Comparison of ENCODE assay signal across 23 mouse cellular contexts in the genomic region with DNA sequence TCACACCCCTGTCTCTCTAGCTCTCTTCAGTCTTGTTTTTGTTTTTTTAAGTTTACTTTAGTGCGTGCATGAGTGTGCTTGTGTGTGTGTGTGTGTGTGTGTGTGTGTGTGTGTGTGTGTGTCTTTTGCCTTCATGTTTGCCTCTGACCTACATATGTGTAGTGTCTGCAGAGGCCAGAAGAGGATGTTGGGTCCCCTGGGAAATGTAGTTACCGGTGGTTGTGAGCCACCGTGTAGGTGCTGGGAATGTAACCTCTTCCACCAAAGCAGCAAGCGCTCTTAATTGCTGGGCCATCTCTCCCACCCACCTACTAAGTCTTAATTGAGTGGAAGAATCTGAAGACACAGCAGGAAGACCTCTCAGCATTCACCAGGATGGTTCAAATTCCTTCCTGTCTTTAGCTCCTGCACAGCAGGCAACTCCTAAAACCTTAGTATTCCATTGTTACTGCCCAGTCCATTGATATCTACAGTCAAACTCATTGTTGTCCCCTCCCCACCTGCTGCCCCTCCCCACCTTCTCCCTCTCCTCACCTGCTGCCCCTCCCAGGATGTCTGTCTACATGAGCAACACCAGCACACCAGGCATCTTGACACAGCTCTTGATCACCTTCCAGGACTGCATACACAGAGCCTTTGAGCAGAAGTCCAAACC. TPM values are rescaled to one million over a fixed set of nuclear protein-coding genes. Genes with fewer than 3 reads are reported as not detected.
DNase-seq lines count a peak whose midpoint lies in the region; ATAC-seq and TF ChIP-seq lines count a peak whose summit lies in the region.
"Had no signal": no experiment of that assay in that cellular context is flagged by ENCODE, and none has a peak within 500 bp of the region (broad histone marks: within the 10 kb centered on the region; RNA-seq: fewer than 3 reads in every experiment).

No protein-coding gene starts in this region.

- no peak for TF ChIP-seq POLR2A in thymus, adult 2 months (IDR thresholded peaks at IDR 0.05; ENCODE audit: control insufficient read depth, extremely low read depth, insufficient read depth, low read length, poor library complexity)

- intact Hi-C loops in left cerebral cortex, postnatal 25 days (cut with DNase I): no loop called here

- no peaks in the 10 kb centered on the region for H3K36me3 ChIP-seq in liver, postnatal 0 days (replicated peaks; ENCODE audit: insufficient read depth, low read length)
- H3K36me3 ChIP-seq in liver, embryonic 11.5 days (ENCODE audit: control insufficient read depth, insufficient read depth, low read length): no peaks in the 10 kb centered on the region
- no peaks in the 10 kb centered on the region for H3K36me3 ChIP-seq in thymus, adult 2 months (ENCODE audit: control insufficient read depth, insufficient read depth, low read length)
- no peaks in the 10 kb centered on the region for H3K36me3 ChIP-seq in splenic B cell, adult 2 months (ENCODE audit: control insufficient read depth, insufficient read depth, low read length, poor library complexity, severe bottlenecking)
- no peaks in the 10 kb centered on the region for H3K36me3 ChIP-seq in hindbrain, embryonic 11.5 days (ENCODE audit: control insufficient read depth, insufficient read depth, low read length)
- H3K36me3 ChIP-seq: forebrain, embryonic 12.5 days; heart, embryonic 15.5 days; limb, embryonic 12.5 days; liver, embryonic 13.5 days; lung, embryonic 15.5 days; midbrain, embryonic 15.5 days had no signal

- DNase-seq in liver, postnatal 0 days: peak; percentile 9
- DNase-seq in liver, embryonic 11.5 days (ENCODE audit: low spot score): no peak
- no peak for DNase-seq in thymus, adult 2 months
- DNase-seq in thymus, adult 18-20 months: no peak
- peak; percentile 35 for DNase-seq in Muller cell, postnatal 12 days (ENCODE audit: inconsistent ontology term)
- DNase-seq in splenic B cell, adult 2 months (ENCODE audit: low read depth, low spot score): peak; percentile 70
- no peak for DNase-seq in left cerebral cortex, postnatal 25 days (ENCODE audit: low spot score in 2 of 2)
- no peak for DNase-seq in hindbrain, embryonic 11.5 days (ENCODE audit: low spot score)
- DNase-seq: adrenal gland, adult 2 months; cerebellum, adult 9-10 months; heart, adult 2 months; heart, postnatal 4 days; kidney, adult 11 months; kidney, postnatal 14 days; liver, embryonic 13.5 days; retina, postnatal 1 day had no signal

- no peak overlapping the region for H3K9ac ChIP-seq in liver, postnatal 0 days (replicated peaks)
- no peak overlapping the region for H3K9ac ChIP-seq in liver, embryonic 11.5 days (ENCODE audit: low read depth, low read length)
- H3K9ac ChIP-seq in hindbrain, embryonic 11.5 days (ENCODE audit: low read depth, low read length): no peak overlapping the region
- H3K9ac ChIP-seq: forebrain, embryonic 12.5 days; heart, embryonic 15.5 days; limb, embryonic 12.5 days; liver, embryonic 13.5 days; lung, embryonic 15.5 days; midbrain, embryonic 15.5 days had no signal

- H3K9me3 ChIP-seq in liver, postnatal 0 days (ENCODE audit: low read length): no peaks in the 10 kb centered on the region
- no peaks in the 10 kb centered on the region for H3K9me3 ChIP-seq in liver, embryonic 11.5 days (ENCODE audit: control insufficient read depth, low read length)
- H3K9me3 ChIP-seq in hindbrain, embryonic 11.5 days (ENCODE audit: control insufficient read depth, low read length): no peaks in the 10 kb centered on the region
- H3K9me3 ChIP-seq: forebrain, embryonic 12.5 days; heart, embryonic 15.5 days; limb, embryonic 12.5 days; liver, embryonic 13.5 days; lung, embryonic 15.5 days; midbrain, embryonic 15.5 days had no signal

- no peak for ATAC-seq in liver, postnatal 0 days
- no peak for ATAC-seq in liver, embryonic 11.5 days (replicated peaks; ENCODE audit: low FRiP score)
- ATAC-seq in hindbrain, embryonic 11.5 days (ENCODE audit: low FRiP score): no peak
- ATAC-seq: hindbrain, embryonic 16.5 days; midbrain, embryonic 15.5 days had no signal

- H3K4me2 ChIP-seq in liver, postnatal 0 days (ENCODE audit: low read depth, low read length): no peak overlapping the region
- H3K4me2 ChIP-seq in liver, embryonic 11.5 days: no peak overlapping the region
- no peak overlapping the region for H3K4me2 ChIP-seq in hindbrain, embryonic 11.5 days (replicated peaks; ENCODE audit: low read depth, low read length)
- H3K4me2 ChIP-seq: forebrain, embryonic 12.5 days; heart, embryonic 15.5 days; limb, embryonic 12.5 days; liver, embryonic 13.5 days; lung, embryonic 15.5 days; midbrain, embryonic 15.5 days had no signal

- 65% methylated on average over 4 of the region's 4 CpGs for WGBS in liver, postnatal 0 days (ENCODE audit: insufficient replicate concordance)
- WGBS in liver, embryonic 11.5 days: 64% methylated on average over 4 of the region's 4 CpGs
- WGBS in thymus, adult 2 months: 64% methylated on average over 4 of the region's 4 CpGs
- 48% methylated on average over 4 of the region's 4 CpGs for WGBS in hindbrain, embryonic 11.5 days

- no peak for TF ChIP-seq CTCF in liver, postnatal 0 days (IDR thresholded peaks at IDR 0.05; ENCODE audit: low read depth)
- TF ChIP-seq CTCF in thymus, adult 2 months (IDR thresholded peaks at IDR 0.05; ENCODE audit: borderline replicate concordance, control insufficient read depth, extremely low read depth, insufficient read depth, low read length, poor library complexity): no peak

- H3K4me1 ChIP-seq in liver, postnatal 0 days (ENCODE audit: insufficient read depth): peaks cover 11% of the 10 kb centered on the region
- no peaks in the 10 kb centered on the region for H3K4me1 ChIP-seq in liver, embryonic 11.5 days (replicated peaks; ENCODE audit: control insufficient read depth, insufficient read depth, low read length)
- H3K4me1 ChIP-seq in thymus, adult 2 months (replicated peaks; ENCODE audit: control insufficient read depth, insufficient read depth, low read length): peaks cover 27% of the 10 kb centered on the region
- no peaks in the 10 kb centered on the region for H3K4me1 ChIP-seq in hindbrain, embryonic 11.5 days (replicated peaks; ENCODE audit: control insufficient read depth, insufficient read depth, low read length)
- H3K4me1 ChIP-seq: forebrain, embryonic 12.5 days; heart, embryonic 15.5 days; limb, embryonic 12.5 days; liver, embryonic 13.5 days; lung, embryonic 15.5 days; midbrain, embryonic 15.5 days had no signal

- H3K27me3 ChIP-seq in liver, postnatal 0 days (ENCODE audit: insufficient read depth, low read length): no peaks in the 10 kb centered on the region
- H3K27me3 ChIP-seq in liver, embryonic 11.5 days (replicated peaks; ENCODE audit: control insufficient read depth, insufficient read depth, low read length): no peaks in the 10 kb centered on the region
- H3K27me3 ChIP-seq in thymus, adult 2 months (ENCODE audit: control insufficient read depth, insufficient read depth, low read length): no peaks in the 10 kb centered on the region
- H3K27me3 ChIP-seq in splenic B cell, adult 2 months (ENCODE audit: control insufficient read depth, insufficient read depth, low read length, poor library complexity, severe bottlenecking): no peaks in the 10 kb centered on the region
- no peaks in the 10 kb centered on the region for H3K27me3 ChIP-seq in hindbrain, embryonic 11.5 days (ENCODE audit: control insufficient read depth, insufficient read depth, low read length)
- H3K27me3 ChIP-seq: forebrain, embryonic 12.5 days; heart, embryonic 15.5 days; limb, embryonic 12.5 days; liver, embryonic 13.5 days; lung, embryonic 15.5 days; megakaryocyte, embryonic 14.5 days; midbrain, embryonic 15.5 days had no signal

- H3K4me3 ChIP-seq in liver, postnatal 0 days (ENCODE audit: low read depth, low read length): no peak overlapping the region
- no peak overlapping the region for H3K4me3 ChIP-seq in liver, embryonic 11.5 days (ENCODE audit: low read depth, low read length)
- H3K4me3 ChIP-seq in thymus, adult 2 months (ENCODE audit: control insufficient read depth, insufficient read depth, low read length): no peak overlapping the region
- no peak overlapping the region for H3K4me3 ChIP-seq in hindbrain, embryonic 11.5 days (ENCODE audit: low read depth, low read length)
- H3K4me3 ChIP-seq: forebrain, embryonic 12.5 days; heart, adult 2 months; heart, embryonic 15.5 days; limb, embryonic 12.5 days; liver, embryonic 13.5 days; lung, embryonic 15.5 days; megakaryocyte, embryonic 14.5 days; midbrain, embryonic 15.5 days had no signal

- no peak overlapping the region for H3K27ac ChIP-seq in liver, postnatal 0 days (ENCODE audit: low read depth)
- no peak overlapping the region for H3K27ac ChIP-seq in liver, embryonic 11.5 days (ENCODE audit: low read depth, low read length)
- peak overlapping the region; percentile 23; the same call in 1 of the 2 replicates for H3K27ac ChIP-seq in thymus, adult 2 months (ENCODE audit: control insufficient read depth, insufficient read depth, low read length)
- H3K27ac ChIP-seq in hindbrain, embryonic 11.5 days (ENCODE audit: low read depth, low read length): no peak overlapping the region
- H3K27ac ChIP-seq: forebrain, embryonic 12.5 days; heart, adult 2 months; heart, embryonic 15.5 days; limb, embryonic 12.5 days; liver, embryonic 13.5 days; lung, embryonic 15.5 days; midbrain, embryonic 15.5 days had no signal

- no peak for TF ChIP-seq EP300 in liver, postnatal 0 days (IDR thresholded peaks at IDR 0.05; ENCODE audit: low read depth)

RNA-seq across cellular contexts. Expression of a gene that starts 57.9 kb away (rescaled TPM):
- polyA plus RNA-seq in liver, postnatal 0 days (2015; fragmentation: Nextera tagmentation; extraction: Ambion mirVana): 5.9 and 6.1 TPM in 2 replicates
- 19.9 and 26.0 TPM in 2 replicates for polyA plus RNA-seq in liver, embryonic 11.5 days (2014; fragmentation: Nextera tagmentation; extraction: Ambion mirVana)
- polyA plus RNA-seq in thymus, adult 2 months (2012; rRNA removed): 4.2 and 5.9 TPM in 2 replicates
- 10 to 100 TPM; 32.6 to 34.3 TPM for total RNA-seq in left cerebral cortex, postnatal 25 days (2021)
- polyA plus RNA-seq in hindbrain, embryonic 11.5 days (2014; fragmentation: Nextera tagmentation; extraction: Ambion mirVana): 55.1 and 56.2 TPM in 2 replicates

Comparison
In these comparisons a context has a peak if more than half of its experiments do, and no peak if none do; other contexts are left out.
1. DNase-seq: peak in liver, postnatal 0 days (single experiment), Muller cell, postnatal 12 days (single experiment) and splenic B cell, adult 2 months (single experiment); none in liver, embryonic 11.5 days (single experiment), thymus, adult 2 months (single experiment), thymus, adult 18-20 months (0 of 2), left cerebral cortex, postnatal 25 days (0 of 2) and hindbrain, embryonic 11.5 days (single experiment).